Mouse (Mus musculus): Measurements from ENCODE around the gene Tusc1. TPM values are rescaled to one million over a fixed set of nuclear protein-coding genes. Genes with fewer than 3 reads are reported as not detected.

The Tusc1 gene
- 6.3 and 7.2 TPM in 2 replicates for polyA plus RNA-seq (2012)

DNA sequence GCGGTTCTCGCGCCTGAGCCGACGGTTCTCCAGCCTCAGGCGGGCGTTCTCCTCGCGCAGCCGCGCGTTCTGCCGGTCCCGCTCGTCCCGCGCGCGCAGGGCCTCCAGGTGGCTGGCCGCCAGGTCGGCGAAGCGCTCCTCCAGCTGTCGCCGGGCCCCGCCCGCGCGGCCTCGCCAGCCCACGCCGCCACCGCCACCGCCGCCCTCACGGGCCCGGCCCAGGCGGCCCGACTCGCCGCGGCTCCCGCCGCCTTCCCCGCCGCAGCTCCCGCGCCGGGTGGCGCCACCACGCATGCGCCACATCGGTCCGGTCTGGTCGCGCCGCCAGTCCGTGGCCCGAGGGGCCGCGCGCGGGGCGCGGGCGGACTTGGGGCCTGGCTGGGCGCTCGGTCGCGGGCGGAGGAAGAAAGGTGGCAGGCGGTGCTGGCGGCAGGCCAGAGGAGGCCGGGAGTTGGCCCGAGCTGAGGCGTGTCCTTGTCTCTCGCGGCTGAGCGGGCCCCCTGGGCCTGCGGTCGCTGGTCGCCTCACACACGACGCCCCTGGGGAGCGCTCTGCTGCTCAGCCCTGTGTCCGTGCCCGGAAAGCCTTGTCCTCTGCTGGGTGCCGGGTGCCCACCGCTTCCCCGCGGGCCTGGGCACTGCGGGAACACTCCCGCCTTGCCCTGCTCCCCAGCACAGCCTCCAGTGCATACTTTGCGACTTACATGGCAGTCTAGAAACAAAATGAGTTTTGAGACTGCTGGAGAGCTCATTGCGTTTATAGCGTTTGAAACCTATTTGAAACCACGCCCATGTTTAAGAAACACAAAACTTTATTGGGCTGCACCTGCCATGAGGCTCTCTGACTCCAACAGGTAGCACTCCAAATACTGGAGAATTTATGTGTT, at the start of gene Tusc1:
Gene Tusc1 (minus strand): TSS at position 394 of the 886 bp plus-strand sequence.
- TF ChIP-seq GATA1 (IDR thresholded peaks at IDR 0.05; ENCODE audit: low read length) (no peak), TAL1 (IDR thresholded peaks at IDR 0.05; ENCODE audit: low read length) (no peak)
- H3K9me3 ChIP-seq (ENCODE audit: control insufficient read depth, low read length) = no peaks in the 10 kb centered on the region
- H3K4me1 ChIP-seq (ENCODE audit: control insufficient read depth) = peaks cover 43% of the 10 kb centered on the region
- peak within 1 kb of the TSS; percentile 93 for H3K4me3 ChIP-seq (replicated peaks)
- no peaks in the 10 kb centered on the region for H3K27me3 ChIP-seq (ENCODE audit: control insufficient read depth)
- no peaks in the 10 kb centered on the region for H3K36me3 ChIP-seq (ENCODE audit: control insufficient read depth)

- H3K4me3 ChIP-seq (replicated peaks) = no peak overlapping the region
Measured at GRCm38 (mm10) chr4:93352930-93353329, 17.6 kb upstream of the Tusc1 start.

DNA sequence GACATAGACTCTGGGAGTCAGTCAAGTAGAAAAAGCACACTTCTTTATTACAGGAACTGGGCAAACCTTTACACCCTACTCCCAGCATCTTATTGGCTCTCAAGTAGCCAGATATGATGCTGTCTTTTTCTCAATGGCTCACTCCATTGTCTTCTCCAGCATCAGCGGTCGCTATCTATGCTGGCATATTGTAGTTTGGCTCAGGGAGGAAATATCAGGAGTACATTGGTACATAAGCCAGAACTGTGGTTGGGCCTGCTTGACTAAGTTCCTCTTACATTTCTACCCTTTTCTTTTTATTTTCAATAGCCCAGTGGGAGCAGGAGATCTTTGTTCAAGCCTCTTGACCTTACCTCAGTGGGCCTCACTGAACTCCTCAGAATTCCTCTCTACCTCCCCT, 9.0 kb upstream of the Tusc1 start:
- TF ChIP-seq GATA1 (IDR thresholded peaks at IDR 0.05; ENCODE audit: low read length) (no peak), TAL1 (IDR thresholded peaks at IDR 0.05; ENCODE audit: low read length) (no peak)
- no peak overlapping the region for H3K4me3 ChIP-seq (replicated peaks)
- no peaks in the 10 kb centered on the region for H3K36me3 ChIP-seq (ENCODE audit: control insufficient read depth)
- no peaks in the 10 kb centered on the region; the same call in 1 of the 2 replicates for H3K4me1 ChIP-seq (ENCODE audit: control insufficient read depth)
- no peaks in the 10 kb centered on the region for H3K27me3 ChIP-seq (ENCODE audit: control insufficient read depth)
- H3K9me3 ChIP-seq (ENCODE audit: control insufficient read depth, low read length) = no peaks in the 10 kb centered on the region

More at GRCm38 (mm10) chr4:93352930-93353329, 17.6 kb upstream of the Tusc1 start:
- H3K36me3 ChIP-seq (ENCODE audit: control insufficient read depth) = no peaks in the 10 kb centered on the region
- H3K4me1 ChIP-seq (ENCODE audit: control insufficient read depth) = no peaks in the 10 kb centered on the region
- no peaks in the 10 kb centered on the region for H3K9me3 ChIP-seq (ENCODE audit: control insufficient read depth, low read length)
- TF ChIP-seq GATA1 (IDR thresholded peaks at IDR 0.05; ENCODE audit: low read length) = no peak
- no peak for TF ChIP-seq TAL1 (IDR thresholded peaks at IDR 0.05; ENCODE audit: low read length)
- no peaks in the 10 kb centered on the region for H3K27me3 ChIP-seq (ENCODE audit: control insufficient read depth)

GRCm38 (mm10) chr4:93341568-93341967, 6.3 kb upstream of the Tusc1 start:
- no peaks in the 10 kb centered on the region for H3K27me3 ChIP-seq (ENCODE audit: control insufficient read depth)
- TF ChIP-seq GATA1 (IDR thresholded peaks at IDR 0.05; ENCODE audit: low read length) (no peak), TAL1 (IDR thresholded peaks at IDR 0.05; ENCODE audit: low read length) (no peak)
- H3K36me3 ChIP-seq (ENCODE audit: control insufficient read depth) = no peaks in the 10 kb centered on the region
- H3K4me1 ChIP-seq (ENCODE audit: control insufficient read depth) = peaks cover 20% of the 10 kb centered on the region
- no peaks in the 10 kb centered on the region for H3K9me3 ChIP-seq (ENCODE audit: control insufficient read depth, low read length)
- no peak overlapping the region for H3K4me3 ChIP-seq (replicated peaks)

- H3K27me3 ChIP-seq (ENCODE audit: control insufficient read depth) = no peaks in the 10 kb centered on the region
- H3K36me3 ChIP-seq (ENCODE audit: control insufficient read depth) = no peaks in the 10 kb centered on the region
- no peaks in the 10 kb centered on the region for H3K9me3 ChIP-seq (ENCODE audit: control insufficient read depth, low read length)
- H3K4me1 ChIP-seq (ENCODE audit: control insufficient read depth) = peaks cover 43% of the 10 kb centered on the region
- TF ChIP-seq GATA1 (IDR thresholded peaks at IDR 0.05; ENCODE audit: low read length) (no peak), TAL1 (IDR thresholded peaks at IDR 0.05; ENCODE audit: low read length) (no peak)
- no peak overlapping the region for H3K4me3 ChIP-seq (replicated peaks)
Measured at GRCm38 (mm10) chr4:93337977-93338376, 2.7 kb upstream of the Tusc1 start.

DNA sequence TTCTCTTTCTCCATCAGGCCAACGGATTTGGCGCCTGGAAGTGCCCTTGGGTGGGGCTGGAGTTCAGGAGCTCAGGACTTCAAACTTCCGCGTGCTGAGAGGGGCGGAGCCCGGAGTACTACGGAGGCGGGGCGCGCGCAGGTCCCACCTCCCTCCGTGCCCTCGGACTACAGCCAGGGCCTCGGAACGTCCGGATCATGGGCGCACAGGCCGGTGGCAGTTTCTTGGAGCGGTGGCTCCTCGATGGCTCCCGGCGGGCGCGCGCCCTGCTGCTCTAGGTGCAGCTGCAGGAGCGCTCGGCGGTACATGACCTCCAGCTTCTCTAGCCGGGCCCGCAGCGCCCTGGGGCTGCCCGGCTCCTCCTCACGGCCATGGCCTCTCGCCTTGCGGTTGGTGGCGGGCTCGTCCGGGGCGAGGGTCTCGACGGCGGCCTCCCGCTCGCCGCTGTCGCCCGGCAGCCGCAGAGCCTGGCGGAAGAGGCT, 634 bp downstream of the Tusc1 start:
- no peaks in the 10 kb centered on the region for H3K36me3 ChIP-seq (ENCODE audit: control insufficient read depth)
- TF ChIP-seq TAL1 (IDR thresholded peaks at IDR 0.05; ENCODE audit: low read length) (no peak), GATA1 (IDR thresholded peaks at IDR 0.05; ENCODE audit: low read length) (no peak)

DNA sequence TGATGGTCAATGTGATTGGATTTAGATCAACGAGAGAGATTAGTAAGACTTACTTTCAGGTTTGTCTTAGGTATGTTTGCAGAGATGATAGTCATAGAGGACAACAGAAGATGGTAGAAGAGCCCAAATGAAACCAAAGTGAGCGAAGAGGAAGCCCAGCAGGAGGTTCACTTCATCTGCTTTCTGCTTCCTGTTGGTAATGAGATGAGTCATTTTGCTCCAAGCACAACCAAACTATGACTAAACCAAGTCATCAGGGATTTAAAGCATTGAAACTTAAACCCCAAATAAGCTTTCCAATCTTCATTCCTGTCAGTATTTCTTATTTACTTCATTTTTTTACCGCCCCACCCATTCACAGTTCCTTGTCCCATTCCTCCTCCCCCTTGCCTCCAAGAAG, 27.8 kb downstream of the Tusc1 start:
- H3K27me3 ChIP-seq (ENCODE audit: control insufficient read depth) = no peaks in the 10 kb centered on the region
- no peaks in the 10 kb centered on the region for H3K4me1 ChIP-seq (ENCODE audit: control insufficient read depth)
- no peak overlapping the region for H3K4me3 ChIP-seq (replicated peaks)
- TF ChIP-seq GATA1 (IDR thresholded peaks at IDR 0.05; ENCODE audit: low read length) (no peak), TAL1 (IDR thresholded peaks at IDR 0.05; ENCODE audit: low read length) (no peak)
- no peaks in the 10 kb centered on the region for H3K36me3 ChIP-seq (ENCODE audit: control insufficient read depth)
- H3K9me3 ChIP-seq (ENCODE audit: control insufficient read depth, low read length) = no peaks in the 10 kb centered on the region

More for the DNA sequence above, 634 bp downstream of the Tusc1 start:
- peaks cover 43% of the 10 kb centered on the region for H3K4me1 ChIP-seq (ENCODE audit: control insufficient read depth)
- H3K9me3 ChIP-seq (ENCODE audit: control insufficient read depth, low read length) = no peaks in the 10 kb centered on the region
- H3K27me3 ChIP-seq (ENCODE audit: control insufficient read depth) = no peaks in the 10 kb centered on the region
- peak overlapping the region; percentile 93 for H3K4me3 ChIP-seq (replicated peaks)

GRCm38 (mm10) chr4:93286065-93286464, 49.2 kb downstream of the Tusc1 start:
- no peak overlapping the region for H3K4me3 ChIP-seq (replicated peaks)
- no peaks in the 10 kb centered on the region for H3K4me1 ChIP-seq (ENCODE audit: control insufficient read depth)
- no peak for TF ChIP-seq GATA1 (IDR thresholded peaks at IDR 0.05; ENCODE audit: low read length)
- TF ChIP-seq TAL1 (IDR thresholded peaks at IDR 0.05; ENCODE audit: low read length) = no peak
- H3K36me3 ChIP-seq (ENCODE audit: control insufficient read depth) = no peaks in the 10 kb centered on the region
- no peaks in the 10 kb centered on the region for H3K9me3 ChIP-seq (ENCODE audit: control insufficient read depth, low read length)
- H3K27me3 ChIP-seq (ENCODE audit: control insufficient read depth) = no peaks in the 10 kb centered on the region
